Mouse (Mus musculus) heart, adult 8-10 months (tissue): ENCODE measurements around the gene Sat2. TPM values are rescaled to one million over a fixed set of nuclear protein-coding genes. Genes with fewer than 3 reads are reported as not detected.

Source experiments
- DNase-seq: peaks from one replicate; pipeline ENCODE4 v3.0.0; 2022; ENCODE audit warnings: low spot score
- total RNA-seq, 4 experiments: library from RNA; stranded (reverse); gene quantifications; 2 replicates each; pipeline ENCODE4 v1.2.4; 2022

The Sat2 gene
- 1 to 10 TPM; 2.6 to 5.3 (median 3.3) TPM for total RNA-seq

GRCm38 (mm10) chr11:69621571-69622268 lies at the start of gene Sat2:
TSS of gene Sat2 (plus strand) at chr11:69622024.
- peak; percentile 38 for DNase-seq

- DNase-seq: no peak
Observed at GRCm38 (mm10) chr11:69575220-69575619, 46.6 kb upstream of the Sat2 start.

DNA sequence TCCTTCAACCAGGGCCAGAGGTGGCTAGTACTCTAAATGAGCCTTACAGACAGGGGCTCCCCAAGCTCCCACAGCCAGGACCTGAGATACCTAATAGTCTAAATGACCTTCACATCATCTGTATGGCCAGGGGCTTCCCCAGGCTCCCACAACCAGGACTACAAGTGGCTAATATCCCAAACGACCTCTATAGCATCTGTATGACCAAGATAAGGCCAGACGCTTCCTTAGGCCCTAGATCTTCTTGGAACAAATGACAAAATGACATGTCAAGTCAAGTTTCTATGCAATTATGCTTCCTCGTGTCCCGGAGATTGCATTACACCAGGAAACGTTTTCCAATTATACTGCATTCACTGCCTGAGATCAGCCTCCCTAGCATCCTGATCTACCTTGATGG lies 45.5 kb upstream of the Sat2 start:
- DNase-seq: no peak

GRCm38 (mm10) chr11:69578301-69578700 lies 43.5 kb upstream of the Sat2 start:
- DNase-seq: no peak

DNA sequence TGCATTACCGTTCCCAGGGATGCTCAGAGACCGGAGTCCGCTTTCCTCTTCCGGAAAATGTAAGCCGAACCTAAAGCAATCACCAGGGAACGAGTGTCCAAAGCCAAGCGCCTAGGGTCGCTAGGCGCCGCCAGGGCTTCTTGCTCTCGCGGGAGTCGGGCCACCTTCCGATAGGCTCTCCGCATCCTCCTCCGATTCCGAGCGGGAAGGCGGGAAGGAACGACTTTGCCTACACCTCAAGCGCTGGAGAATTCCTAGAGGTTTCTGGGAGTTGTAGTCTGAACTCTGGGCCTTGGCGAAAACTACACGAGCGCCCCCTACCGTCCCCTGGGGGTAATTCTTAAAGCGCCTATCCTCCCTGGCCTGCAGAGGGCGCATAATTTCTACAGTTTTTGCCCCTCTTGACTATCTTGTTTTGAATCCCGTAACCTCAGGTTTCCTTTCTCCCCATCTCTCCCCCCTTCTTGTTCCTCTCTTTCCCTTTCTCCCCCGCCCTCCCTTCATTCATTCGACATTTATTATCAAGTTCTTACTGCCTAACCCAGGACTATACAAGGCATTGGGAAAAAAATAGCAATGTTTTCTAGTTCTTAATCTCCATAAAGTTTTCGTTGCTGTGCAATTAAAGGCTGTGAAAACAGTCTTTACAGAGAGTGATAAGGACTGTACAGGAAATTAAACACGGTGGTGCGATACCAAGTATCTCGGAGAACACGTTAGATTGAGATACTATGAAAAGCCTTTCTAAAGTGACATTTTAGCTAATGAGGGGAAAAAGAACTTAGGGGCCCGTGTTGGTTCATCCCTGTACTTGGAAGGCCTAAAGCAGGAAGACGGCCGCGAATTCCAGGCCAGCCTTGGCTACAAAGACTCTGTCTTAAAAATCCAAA lies 42.5 kb upstream of the Sat2 start:
- DNase-seq: peak; percentile 97

- peak; percentile 98 for DNase-seq
Observed at GRCm38 (mm10) chr11:69580091-69580514, 41.7 kb upstream of the Sat2 start, which contains the start of the genes Wrap53 and Trp53. TSS of gene Wrap53 (minus strand) at chr11:69580255. TSS of gene Trp53 (plus strand) at chr11:69580359.

GRCm38 (mm10) chr11:69580572-69581146 lies 41.2 kb upstream of the Sat2 start:
- no peak for DNase-seq

- DNase-seq: peak; percentile 95
Observed at GRCm38 (mm10) chr11:69581147-69581688, 40.6 kb upstream of the Sat2 start.

- DNase-seq: no peak
Observed at GRCm38 (mm10) chr11:69581814-69582213, 40.0 kb upstream of the Sat2 start.

- no peak for DNase-seq
Observed at GRCm38 (mm10) chr11:69582230-69582805, 39.5 kb upstream of the Sat2 start.

GRCm38 (mm10) chr11:69584008-69584407 lies 37.8 kb upstream of the Sat2 start:
- no peak for DNase-seq

- DNase-seq: no peak
Observed at GRCm38 (mm10) chr11:69584937-69585336, 36.9 kb upstream of the Sat2 start.

DNA sequence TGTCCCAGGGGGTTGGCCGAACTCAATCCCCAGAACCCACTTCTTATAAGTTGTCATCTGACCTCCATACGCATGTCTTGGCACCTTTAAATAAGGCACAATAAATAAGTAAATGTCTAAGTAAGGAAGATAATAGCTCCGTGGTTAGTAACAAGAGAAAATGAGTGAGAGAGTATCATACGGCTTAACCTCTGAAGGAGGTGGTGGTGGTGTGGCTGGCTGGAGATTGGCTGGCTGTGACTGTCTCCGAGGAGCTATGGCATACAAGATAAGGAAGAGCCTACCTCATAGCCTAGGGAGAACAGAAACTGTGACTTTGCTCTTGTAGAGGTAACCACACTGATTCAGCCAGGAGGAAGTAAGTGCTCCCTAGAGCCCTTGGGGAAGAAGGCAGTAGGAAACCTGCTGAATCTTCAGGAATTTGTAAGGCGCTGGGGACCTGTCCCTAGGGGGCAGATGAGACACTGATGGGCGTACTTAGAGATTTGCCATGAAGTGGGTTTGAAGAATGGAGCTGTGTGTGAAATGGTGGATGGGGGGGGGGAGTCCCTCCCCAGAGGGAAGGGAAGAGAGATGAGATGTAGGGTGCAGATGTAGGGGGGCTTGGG lies 36.0 kb upstream of the Sat2 start:
- DNase-seq: no peak

- no peak for DNase-seq
Observed at GRCm38 (mm10) chr11:69589207-69589834, 32.5 kb upstream of the Sat2 start.

DNA sequence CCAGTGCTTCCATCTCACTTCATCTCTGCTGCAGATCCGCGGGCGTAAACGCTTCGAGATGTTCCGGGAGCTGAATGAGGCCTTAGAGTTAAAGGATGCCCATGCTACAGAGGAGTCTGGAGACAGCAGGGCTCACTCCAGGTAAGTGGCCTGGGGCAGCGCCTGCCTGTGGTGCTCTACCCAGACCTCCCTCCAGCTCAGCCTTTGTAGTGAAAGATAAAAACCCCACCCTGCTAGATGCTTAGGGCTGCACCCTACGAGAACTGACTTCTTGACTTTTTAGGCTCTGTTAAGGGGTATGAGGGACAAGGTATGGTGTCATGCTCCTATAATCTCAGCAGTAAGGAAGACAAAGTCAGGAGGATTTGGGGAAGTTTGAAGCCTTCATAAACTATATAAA lies 31.2 kb upstream of the Sat2 start:
- no peak for DNase-seq

GRCm38 (mm10) chr11:69591424-69591823 lies 30.4 kb upstream of the Sat2 start:
- DNase-seq: no peak

- DNase-seq: no peak
Observed at GRCm38 (mm10) chr11:69591899-69592637, 29.8 kb upstream of the Sat2 start.

DNA sequence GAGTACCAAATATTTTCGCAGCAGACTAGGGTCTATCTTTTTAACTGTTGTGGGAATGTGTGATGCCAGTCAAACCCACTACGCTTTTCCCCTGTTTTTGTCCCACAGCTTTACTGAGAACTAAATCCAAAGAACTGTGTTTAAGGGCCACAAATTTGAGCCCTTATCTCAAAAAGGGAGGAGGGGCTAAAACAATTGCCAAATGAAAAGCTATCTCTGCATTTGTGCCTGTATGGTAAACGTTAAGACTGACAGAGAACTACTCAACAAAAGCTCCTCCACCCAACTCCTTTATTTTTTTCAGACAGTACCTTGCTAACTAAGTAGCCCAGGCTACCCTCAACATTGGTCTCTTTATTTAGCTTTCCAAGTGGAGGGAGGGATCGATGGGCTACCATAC lies 29.0 kb upstream of the Sat2 start:
- DNase-seq: no peak

- DNase-seq: no peak
Observed at GRCm38 (mm10) chr11:69594853-69595252, 27.0 kb upstream of the Sat2 start.

- DNase-seq: no peak
Observed at GRCm38 (mm10) chr11:69599436-69599835, 22.4 kb upstream of the Sat2 start.
